Mouse (Mus musculus): ENCODE measurements around the gene Ganc.

DNA sequence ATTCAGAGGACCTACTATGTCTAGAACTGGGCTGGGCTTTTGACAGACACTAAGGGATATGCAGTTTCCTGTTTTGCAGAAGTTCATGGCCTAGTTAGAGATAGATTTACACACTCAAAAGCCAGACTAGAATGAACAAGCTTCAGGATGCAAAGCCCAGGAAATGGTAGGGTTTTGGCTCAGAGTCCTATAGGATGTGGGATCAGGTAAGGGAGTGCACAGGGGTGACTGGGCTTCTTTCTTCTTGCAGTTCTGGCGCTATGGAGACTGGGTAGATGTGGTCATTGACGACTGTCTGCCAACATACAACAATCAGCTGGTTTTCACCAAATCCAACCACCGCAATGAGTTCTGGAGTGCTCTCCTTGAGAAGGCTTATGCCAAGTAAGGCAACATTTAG lies 80.5 kb downstream of the Ganc start:
- TF ChIP-seq POLR2A (IDR thresholded peaks at IDR 0.05; ENCODE audit: borderline replicate concordance, low read depth, low read length) (no peak), CTCF (IDR thresholded peaks at IDR 0.05; ENCODE audit: low read depth, low read length) (no peak)

All from bone marrow macrophage, adult 2 months (primary cell).